Mouse (Mus musculus) right cerebral cortex, adult 18-20 months (tissue): ENCODE measurements at regions not wholly inside any gene's neighbourhood (a gene's known extent, or its start where the extent isn't known, plus 50 kb on each side); places are given as distances from the start of the nearest gene placed in this dataset.
A peak's percentile ranks its signal among the peaks of the same experiment; 100 is the strongest.
"Not testable (repeated sequence)": the region's sequence is repeated elsewhere in the genome, so short reads cannot be mapped to it uniquely, and the experiment has no call there.

Experiments
- DNase-seq: peaks from one replicate; pipeline ENCODE4 v3.0.0; 2022; ENCODE audit warnings: mixed read lengths

DNA sequence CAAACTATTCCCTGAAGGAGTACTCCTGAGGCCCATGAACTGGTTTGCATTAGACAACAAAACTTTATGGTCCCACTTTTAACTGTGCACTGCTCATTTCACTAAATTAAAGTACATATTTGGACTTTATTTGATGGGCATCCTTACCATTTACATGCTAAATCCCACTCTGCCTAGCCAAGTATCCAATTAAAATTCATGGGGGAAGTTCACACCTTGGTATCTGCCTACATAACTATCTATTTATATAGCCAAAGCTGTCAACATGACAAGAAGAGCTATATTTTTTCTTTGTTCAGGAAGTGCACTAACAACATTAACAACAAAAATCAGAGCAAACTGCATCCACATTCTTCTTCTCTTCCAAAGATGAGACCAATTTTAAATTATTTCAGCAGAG, 317.7 kb upstream of the Nwd2 start:
- DNase-seq: peak; percentile 16

- DNase-seq: no peak
These were observed 297.8 kb upstream of the Nwd2 start for GRCm38 (mm10) chr5:63351108-63351507.

- peak; percentile 45 for DNase-seq
These were observed 256.9 kb upstream of the Nwd2 start for GRCm38 (mm10) chr5:63391956-63392355.

DNA sequence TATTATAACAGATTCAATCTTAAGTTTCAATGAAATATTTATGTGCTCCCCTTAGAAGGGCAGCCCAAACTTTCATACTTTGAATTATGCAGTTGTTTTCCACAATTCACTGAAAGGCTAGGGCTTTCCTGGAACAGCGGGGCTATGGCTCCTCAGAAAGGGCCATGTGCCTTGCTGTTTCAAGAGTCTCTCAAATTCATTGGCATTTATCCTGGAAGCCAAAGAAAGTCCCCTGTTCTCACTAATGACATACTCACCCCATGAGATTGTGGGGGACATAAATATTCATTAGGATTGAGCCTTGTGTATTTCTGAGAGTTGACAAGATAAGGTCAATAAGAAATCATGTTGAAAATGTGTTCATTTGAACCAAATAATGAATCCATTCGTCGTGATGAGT, 250.9 kb upstream of the Nwd2 start:
- DNase-seq: no peak

DNA sequence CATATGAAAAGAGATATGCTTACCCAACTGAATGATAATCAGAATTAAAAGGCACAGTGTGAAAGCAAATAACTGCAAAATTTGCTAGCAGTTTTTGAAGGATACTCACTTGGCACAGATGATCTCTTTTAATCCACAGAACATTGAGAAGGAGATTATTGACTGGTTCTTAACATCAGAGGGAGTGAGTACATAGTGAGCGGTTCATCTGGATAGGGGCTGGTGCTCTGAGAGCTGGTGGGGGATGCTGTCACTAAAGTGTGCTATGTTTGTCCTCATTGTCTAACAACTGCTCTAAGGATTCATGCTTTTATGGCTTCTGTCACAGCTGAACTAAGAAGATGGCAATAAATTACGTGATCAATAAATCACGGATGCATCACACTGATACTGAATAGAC, 218.7 kb upstream of the Nwd2 start:
- DNase-seq: no peak

DNA sequence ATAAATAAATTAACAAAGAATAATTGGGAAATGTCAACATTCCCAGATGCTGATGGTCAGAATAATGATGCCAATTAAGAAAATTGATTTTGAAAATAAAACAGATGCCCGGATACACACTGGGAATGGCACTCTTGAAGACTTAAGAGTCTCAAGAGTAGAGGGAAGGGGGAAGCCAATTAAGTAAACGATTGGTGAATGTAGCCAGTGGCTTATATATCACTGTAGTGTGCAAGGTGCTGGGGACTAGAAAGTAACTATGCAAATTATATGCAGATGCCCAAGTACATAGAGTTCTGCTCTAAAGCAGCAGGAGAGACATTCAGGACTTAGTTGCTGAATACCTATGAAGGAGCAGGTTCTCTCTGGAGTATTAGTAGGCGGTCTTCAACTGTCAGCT, 204.5 kb upstream of the Nwd2 start:
- no peak for DNase-seq

DNA sequence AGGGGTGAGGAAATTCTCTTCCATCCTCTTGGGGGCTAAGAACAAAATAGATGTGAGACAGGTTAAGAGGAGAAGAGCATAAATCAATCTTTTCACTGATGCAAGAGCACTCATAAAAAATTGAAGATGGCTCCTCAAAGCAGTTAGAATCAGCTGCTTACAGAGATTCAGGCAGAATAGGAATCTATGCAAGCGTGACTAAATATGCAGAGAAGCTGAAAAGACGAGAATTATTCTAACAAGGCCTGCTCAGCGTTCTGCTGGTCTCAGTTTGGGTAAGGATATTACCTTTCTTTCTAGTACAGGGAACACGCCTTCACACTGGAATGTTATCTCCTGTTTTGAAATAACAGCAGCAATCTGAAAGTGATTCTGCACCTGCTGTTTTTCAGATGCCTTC, 203.7 kb upstream of the Nwd2 start:
- no peak for DNase-seq

DNA sequence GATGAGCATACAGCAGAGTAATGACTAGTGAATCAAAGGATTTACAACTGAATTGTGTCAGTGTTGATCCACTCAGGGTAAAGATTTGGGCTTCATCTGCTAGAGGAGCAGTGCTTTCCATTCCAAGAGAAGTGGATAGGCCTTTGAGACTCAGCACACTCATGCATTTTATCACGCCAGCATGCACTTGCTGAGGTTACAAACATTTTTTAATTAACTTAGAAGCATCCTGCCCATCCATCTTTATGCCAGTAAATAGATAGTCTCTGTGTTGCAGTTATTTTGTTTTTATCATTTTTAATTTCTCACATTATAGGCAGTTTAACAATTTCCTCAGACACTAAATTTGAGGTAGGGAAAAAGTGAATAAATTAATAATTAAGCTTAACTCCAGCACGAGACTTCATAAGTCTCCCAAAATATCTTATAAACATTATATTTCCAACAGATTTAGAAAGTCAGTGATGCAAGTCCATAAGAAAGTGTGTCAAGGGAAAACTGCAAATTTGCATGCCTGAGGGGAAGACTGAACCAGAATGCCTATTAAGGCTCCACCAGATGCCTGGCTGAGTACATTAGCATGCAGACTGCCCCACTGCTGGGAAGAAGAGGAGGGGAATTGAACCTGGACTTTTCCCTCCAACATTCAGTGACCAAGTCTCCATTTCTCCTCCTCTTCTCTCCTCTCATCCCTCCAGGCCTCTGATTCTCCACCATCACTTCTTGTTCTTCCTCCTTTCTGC, 180.2 kb upstream of the Nwd2 start:
- DNase-seq: no peak

DNA sequence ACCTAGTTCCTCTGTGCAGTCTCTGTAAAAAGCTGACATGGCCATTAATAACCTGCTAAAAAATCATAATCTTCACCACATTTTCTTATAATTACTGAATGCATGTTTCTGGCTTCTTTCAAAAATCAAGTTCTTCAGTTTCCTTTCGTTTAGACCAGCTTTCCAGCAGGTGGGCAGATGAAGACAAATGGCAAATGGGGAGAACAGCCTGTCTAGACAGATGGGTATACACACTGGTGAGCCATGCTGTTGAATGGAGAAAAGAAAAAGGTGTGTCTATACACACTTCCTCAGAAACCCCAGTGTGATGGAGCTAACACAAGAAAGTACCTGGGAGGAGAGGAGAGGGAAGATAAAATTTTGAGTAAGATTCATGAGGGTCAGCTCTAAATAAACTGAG, 179.2 kb upstream of the Nwd2 start:
- DNase-seq: no peak

- DNase-seq: no peak
These were observed 175.7 kb upstream of the Nwd2 start for GRCm38 (mm10) chr5:63473163-63473562.

GRCm38 (mm10) chr5:63476240-63476973, 172.5 kb upstream of the Nwd2 start:
- DNase-seq: no peak

DNA sequence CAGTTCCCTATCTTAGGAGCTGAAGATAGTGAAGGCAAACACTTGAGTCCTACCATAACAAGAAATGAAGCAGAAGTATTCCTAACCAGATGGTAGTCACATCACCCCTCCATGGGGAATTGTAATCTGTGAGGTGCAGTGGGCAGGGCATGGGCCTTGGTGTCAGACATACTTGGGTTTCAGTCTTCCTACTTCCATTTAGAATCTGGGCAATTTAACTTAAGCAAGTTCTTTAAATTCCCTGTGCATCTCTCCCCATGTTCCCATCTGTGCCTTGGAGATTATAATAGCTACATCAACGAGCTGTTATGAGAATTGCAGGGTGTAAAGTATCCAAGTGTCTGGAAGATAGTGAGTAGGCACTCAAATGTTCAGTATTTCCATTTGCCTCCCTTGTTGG, 149.9 kb upstream of the Nwd2 start:
- peak; percentile 57 for DNase-seq

DNA sequence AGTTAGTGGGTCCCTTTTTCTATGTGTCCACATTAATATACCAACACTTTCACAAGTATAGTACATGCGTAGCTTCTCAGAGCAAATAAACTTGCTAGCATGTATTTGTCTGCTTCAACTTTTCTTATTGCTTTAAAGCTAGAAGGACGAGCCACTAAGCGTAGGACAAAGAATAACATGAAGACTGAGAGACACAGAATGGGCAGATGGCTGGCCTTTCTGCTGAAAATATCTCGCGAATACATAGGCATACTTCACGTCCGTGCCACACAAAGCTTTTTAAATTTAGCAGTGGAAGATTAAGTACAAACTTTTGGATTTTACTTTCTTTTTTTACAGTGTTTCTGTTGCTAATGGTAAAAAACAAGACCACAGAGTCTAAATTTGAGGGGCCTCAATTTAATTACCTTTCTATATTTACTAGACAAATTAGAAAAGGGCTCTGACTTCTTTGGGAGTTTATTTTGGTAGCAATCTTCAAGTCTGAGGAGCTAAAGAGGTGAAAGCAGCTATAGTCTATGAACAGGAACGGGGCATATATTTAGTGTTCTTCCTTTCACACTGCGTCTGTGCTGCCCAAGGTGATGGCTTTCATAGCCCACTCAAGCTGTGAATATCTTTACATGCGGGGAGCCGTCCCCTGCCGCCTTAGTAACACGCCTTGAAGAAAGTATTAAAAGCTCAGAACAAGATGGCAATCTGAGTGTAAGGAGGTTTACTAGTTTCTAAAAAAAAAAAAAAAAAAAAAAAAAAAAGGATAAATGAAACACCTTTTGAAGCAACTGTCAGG, 145.7 kb upstream of the Nwd2 start:
- DNase-seq: peak; percentile 65

DNA sequence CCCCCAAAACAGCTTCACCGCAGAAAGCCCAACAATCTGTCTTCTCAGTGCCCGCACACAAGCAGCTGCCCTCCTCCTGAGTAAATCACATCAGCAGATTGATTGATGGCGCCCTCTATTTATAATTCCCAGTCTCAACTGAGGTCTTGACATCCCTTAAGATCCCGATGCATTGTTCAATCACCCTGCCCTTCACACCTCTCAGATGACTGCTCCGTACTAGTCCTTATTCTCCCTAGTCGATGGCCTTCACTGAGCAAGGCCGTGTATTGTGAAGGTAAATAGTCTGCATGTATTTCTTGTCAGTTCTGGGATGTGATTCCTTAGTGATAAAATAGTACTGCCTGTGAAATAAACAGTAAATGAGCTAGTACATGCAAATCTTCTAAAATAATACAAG, 114.7 kb upstream of the Nwd2 start:
- no peak for DNase-seq

GRCm38 (mm10) chr5:63540530-63540929, 108.4 kb upstream of the Nwd2 start:
- DNase-seq: no peak

DNA sequence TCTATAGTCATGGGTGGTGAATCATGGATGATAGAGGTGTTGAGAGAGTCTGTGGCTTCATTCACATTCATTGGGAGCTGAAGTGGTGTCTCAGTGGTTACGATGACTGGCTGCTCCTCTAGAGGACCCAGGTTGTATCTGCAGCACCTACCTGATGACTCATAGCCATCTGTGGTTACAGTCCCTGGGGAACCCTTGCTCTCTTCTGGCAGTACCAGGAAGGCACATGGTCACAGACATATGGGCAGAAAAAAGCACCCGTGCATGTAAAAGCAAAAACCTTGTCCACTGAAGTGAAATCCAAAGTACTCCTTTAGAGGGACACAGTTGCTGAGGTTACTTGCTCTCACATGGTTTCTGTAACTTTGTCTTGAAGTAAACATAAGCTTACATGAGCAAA, 103.4 kb upstream of the Nwd2 start:
- DNase-seq: no peak

- not testable (repeated sequence) for DNase-seq
These were observed 83.0 kb upstream of the Nwd2 start for GRCm38 (mm10) chr5:63565891-63566290.

- DNase-seq: no peak
These were observed 73.5 kb upstream of the Nwd2 start for GRCm38 (mm10) chr5:63575401-63575800.

DNA sequence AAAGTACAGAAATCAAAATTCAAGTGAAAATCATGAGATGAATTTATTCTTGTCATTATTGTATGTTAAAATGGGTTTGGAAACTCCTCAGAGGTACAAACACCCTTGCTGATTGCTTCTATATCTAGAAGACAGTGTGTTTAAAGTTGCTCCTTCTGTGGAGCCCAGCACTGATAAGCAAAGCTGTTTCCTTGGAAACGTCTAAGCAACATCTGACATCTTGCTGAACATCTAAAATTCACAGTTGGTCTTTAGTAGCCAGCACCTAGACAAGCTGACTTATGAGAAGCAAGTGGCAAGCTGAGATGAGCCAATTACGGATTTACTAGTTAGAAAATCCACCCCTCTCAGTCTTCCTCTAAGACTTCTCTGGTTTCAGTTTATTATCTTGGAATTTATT, 69.5 kb upstream of the Nwd2 start:
- peak; percentile 4 for DNase-seq

- no peak for DNase-seq
These were observed 61.9 kb upstream of the Nwd2 start for GRCm38 (mm10) chr5:63587051-63587450.

DNA sequence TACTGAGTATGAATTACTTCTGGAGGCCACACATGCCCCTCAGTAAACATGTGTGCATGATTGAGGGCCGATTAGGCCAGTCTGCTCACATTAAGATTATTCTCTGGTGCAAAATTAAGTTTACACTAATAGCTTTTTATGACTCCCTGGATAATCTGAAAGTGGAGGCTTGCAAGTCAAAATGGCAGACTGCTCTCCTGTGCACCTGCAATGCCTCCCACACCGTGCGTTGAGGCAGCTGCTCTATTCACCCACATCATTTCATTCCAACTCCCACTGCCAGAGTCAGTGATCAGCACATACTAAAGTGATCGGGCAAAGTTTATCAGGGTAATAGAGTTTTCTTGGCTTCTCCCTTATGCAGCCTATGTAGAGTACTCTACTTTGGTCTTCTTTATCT, 61.0 kb upstream of the Nwd2 start:
- no peak for DNase-seq
